Mouse (Mus musculus): ENCODE measurements around the gene Apoo. TPM values are rescaled to one million over a fixed set of nuclear protein-coding genes. Genes with fewer than 3 reads are reported as not detected.
A peak's percentile ranks its signal among the peaks of the same experiment; 100 is the strongest.
"Not testable (repeated sequence)": the region's sequence is repeated elsewhere in the genome, so short reads cannot be mapped to it uniquely, and the experiment has no call there.

Apoo gene
- 9.1 and 12.9 TPM in 2 replicates for polyA plus RNA-seq (2012; rRNA removed)

DNA sequence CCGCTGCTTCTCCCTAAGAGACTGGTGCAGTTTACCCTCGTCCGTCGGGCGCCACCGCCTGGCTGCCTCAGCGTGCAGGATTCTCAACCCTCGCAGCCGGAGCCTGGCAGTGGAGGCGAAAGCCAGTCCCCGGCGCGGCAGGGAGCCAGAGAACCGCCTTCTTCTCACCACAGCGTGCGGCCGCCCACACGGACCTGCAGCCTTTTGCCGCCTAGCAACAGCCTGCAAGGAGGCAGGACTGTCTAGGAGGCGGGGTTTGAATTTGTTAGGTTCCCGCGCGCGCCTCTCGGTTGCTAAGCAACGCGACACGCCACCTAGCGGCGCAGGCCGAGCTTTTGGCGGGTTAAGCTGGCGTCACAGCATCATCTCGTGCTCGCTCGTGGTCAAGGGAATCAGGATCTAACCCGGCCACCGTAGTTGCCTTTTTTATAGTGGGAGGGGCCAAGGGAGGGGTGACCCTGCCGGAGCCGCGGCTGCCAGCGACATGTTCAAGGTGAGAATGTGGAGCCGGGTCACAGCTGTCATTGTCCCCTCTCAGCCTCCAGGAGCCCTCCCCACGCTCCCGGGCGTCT, at the start of gene Apoo, which contains the start of gene Fam90a1b:
Apoo (plus strand) TSS at position 448 of the 572 bp plus-strand sequence.
Fam90a1b (minus strand) TSS at position 108 of the 572 bp plus-strand sequence.
- peak; percentile 70 for DNase-seq (ENCODE audit: low read depth, low spot score)
- WGBS: 18% methylated on average over 46 of the region's 46 CpGs

- no peak for DNase-seq (ENCODE audit: low read depth, low spot score)
- 75% methylated on average over 11 of the region's 11 CpGs for WGBS
Observed at GRCm38 (mm10) chrX:94321036-94321902, 45.6 kb upstream of the Apoo start.

DNA sequence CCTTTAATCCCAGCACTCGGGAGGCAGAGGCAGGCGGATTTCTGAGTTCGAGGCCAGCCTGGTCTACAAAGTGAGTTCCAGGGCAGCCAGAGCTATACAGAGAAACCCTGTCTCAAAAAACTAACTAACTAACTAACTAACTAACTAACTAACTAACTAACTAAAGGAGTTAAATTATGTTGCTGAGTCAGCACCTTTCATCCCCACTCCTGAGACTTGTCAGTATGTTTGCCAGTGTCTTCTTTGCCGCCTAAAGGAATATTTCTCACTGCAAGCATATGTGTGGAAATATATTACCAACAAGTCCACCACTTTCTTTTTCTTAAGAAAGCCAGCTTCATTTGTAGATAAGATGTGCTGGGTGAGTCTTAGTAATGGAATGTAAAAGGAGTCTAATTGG, 23.3 kb upstream of the Apoo start:
- DNase-seq (ENCODE audit: low read depth, low spot score): not testable (repeated sequence)
- WGBS: 86% methylated on average over 4 of the region's 4 CpGs

DNA sequence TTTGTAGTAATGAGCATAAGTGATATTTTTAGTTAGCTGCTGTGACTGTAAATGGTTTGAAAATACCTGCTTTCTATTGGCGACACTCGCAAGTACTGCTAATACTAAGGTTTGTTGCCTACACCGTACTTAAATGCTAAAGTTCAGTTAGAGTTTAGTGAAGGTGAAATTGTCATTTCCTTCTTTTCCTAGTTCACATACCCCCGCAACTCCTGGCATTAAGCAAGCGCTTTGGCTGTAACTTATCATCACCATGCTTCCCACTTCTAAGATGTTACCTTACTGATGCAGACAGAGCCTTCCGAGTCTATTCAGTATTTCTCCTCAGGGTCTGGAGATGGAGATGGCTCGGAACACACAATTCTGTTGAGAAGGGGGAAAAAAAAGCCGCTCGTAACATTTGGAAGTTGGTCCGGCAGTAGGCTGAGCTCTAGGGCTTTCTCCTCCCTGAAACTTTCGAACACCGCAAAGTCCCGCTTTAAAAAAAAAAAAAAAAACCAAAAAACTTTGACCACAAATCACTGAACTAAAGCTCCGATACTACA, 1.5 kb upstream of the Apoo start:
- WGBS: 25% methylated on average over 14 of the region's 14 CpGs
- DNase-seq (ENCODE audit: low read depth, low spot score): no peak

GRCm38 (mm10) chrX:94366029-94366428, 888 bp upstream of the Apoo start:
- DNase-seq (ENCODE audit: low read depth, low spot score): no peak
- WGBS: 26% methylated on average over 16 of the region's 16 CpGs

- WGBS: 17% methylated on average over 17 of the region's 17 CpGs
- no peak for DNase-seq (ENCODE audit: low read depth, low spot score)
Observed at GRCm38 (mm10) chrX:94367248-94367647, 331 bp downstream of the Apoo start.

GRCm38 (mm10) chrX:94378734-94379133, 11.8 kb downstream of the Apoo start:
- 93% methylated on average over 5 of the region's 5 CpGs for WGBS
- DNase-seq (ENCODE audit: low read depth, low spot score): no peak

DNA sequence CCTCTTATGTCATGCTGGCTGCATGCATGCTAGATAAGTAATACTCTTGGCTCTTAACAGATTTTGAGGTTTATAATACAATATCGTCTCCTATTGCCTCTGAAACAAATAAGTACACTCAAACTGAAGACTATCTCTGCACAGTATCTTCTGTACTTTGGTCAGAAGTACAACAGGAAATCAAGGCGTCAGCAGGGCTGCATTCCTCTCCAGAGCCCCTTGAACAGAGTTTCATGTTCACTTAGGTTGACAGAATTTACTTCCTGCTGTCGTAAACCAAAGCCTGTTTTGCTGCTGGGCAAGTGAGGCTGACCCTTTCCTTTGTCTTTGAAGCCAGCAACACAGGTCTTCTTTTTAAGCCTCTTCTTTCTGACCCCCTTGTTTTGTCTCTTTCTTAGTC, 42.1 kb downstream of the Apoo start:
- DNase-seq (ENCODE audit: low read depth, low spot score): no peak

GRCm38 (mm10) chrX:94420210-94420609, 53.3 kb downstream of the Apoo start:
- no peak for DNase-seq (ENCODE audit: low read depth, low spot score)
- 95% methylated on average over 2 of the region's 2 CpGs for WGBS

More for the DNA sequence above, 42.1 kb downstream of the Apoo start:
- WGBS: 27% methylated on average over 3 of the region's 3 CpGs

DNA sequence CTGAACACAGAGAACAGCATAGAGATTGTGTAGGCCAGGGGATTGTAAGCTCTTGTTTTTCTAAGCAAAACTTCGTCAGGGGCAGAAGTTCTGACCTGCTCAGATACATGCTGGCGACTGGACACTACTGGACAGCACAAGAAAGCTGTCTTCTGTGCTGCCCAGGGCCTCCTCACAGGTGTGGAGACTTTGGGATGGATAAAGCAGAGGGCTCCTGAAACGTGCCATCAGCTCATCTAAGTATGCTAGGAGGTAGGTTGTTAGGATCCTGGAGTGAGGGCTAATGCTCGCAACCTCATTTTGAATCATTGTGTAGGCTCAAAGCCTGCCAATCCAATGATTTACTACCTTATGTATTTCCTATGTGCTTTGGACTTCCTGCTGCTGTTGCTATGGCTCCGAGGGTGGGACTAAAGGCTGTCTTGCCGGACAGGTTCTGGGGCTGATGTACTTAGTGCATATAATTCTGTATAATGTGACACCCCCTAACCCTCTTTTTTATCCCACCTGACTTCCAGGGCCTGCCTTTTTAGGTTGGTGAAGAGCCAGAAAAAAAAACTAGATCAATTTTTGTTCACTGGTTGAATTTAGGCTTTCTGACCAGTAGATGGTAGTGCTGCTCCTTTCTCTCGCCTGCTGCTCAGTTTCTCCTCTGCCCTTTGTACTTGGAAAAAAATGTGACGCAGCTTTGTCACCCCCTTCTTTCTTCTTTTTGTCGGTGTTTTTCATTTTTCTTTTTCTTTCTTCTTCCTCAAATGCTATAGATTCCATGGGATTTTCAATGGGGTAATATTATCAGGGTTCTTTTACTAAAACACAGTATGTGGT, 64.8 kb downstream of the Apoo start:
- DNase-seq (ENCODE audit: low read depth, low spot score): peak; percentile 10
- WGBS: 29% methylated on average over 9 of the region's 9 CpGs

DNA sequence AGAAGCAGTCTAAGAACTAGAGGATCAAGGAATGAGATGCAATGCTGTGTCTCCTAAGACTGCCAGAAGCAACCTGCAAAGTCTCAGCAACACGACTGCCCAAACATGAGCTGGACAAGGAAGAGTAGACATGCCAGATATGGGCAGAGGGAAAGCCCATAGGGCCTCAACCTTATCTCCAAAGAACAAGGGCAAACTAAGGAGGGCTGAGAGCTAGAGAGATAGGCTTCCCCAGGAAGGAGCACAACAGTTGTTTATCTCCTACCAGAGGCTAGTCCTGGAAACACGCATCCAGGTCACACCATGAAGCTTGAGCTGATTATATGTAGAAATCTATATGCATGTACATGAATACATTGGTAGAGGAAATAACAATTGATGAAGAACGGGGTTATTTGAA, 78.5 kb downstream of the Apoo start:
- no CpG with 5 or more reads among the region's 3 CpGs for WGBS

DNA sequence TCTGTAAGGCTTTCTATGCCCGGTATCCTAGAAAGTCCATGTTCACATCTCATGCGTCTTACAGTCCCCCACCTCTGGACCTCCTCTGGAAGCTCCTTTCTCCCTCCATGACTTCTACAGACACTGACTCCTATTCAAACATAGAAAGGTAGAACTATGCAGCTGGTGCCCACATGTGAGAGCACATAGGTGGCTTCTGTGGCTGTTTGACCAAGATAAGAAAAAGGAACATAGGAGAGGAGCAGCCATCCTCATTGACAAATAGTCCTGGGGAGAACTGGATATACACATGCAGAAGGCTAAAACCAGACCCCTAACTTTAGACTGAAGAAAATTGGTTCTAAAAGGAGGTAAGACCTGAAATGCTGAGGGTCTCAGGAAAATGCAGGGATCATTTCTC, 79.1 kb downstream of the Apoo start:
- not testable (repeated sequence) for DNase-seq (ENCODE audit: low read depth, low spot score)
- WGBS: 92% methylated on average over 2 of the region's 2 CpGs

More for the DNA sequence above, 78.5 kb downstream of the Apoo start:
- not testable (repeated sequence) for DNase-seq (ENCODE audit: low read depth, low spot score)

DNA sequence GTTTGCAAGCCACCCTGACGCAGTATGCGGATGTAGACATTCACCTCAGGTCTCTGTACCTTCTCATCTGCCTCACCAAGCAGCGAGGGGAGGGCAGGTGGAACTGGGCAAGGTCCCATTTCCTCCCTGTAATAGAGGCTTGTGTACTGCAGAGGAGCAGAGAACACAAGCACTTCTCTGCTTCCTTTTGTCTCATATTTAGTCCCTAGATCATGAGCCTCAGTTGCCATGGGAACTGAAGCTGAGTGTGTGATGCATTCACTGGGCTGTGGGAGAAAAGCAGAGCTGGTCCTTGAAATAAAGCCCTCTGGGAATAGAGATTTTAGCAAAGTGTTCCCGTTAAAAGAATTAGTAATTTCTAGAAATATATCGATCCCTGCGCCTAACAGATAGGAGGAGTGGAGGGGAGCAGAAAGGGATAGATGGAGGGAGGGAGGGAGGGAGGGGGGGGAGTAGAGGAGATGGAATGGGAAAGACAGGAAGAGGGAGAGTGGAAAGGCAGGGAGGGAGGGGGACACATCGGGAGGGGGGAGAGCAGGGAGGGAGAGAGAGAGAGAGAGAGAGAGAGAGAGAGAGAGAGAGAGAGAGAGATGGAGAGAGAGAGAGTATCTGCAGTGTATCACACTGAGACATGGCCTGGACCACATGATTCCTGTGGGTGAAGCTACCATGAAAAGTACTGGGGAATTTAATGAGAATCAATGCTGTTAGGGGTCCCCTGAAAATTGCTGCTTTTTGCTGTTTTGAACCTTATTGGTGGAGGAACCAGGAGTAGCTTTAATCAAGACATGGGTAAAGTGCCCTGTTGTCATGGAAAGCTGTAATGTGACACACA, 83.3 kb downstream of the Apoo start:
- no CpG with 5 or more reads among the region's 7 CpGs for WGBS

GRCm38 (mm10) chrX:94459346-94459745, 92.4 kb downstream of the Apoo start:
- WGBS: 43% methylated on average over 4 of the region's 4 CpGs
- no peak for DNase-seq (ENCODE audit: low read depth, low spot score)

More for the DNA sequence above, 83.3 kb downstream of the Apoo start:
- not testable (repeated sequence) for DNase-seq (ENCODE audit: low read depth, low spot score)

DNA sequence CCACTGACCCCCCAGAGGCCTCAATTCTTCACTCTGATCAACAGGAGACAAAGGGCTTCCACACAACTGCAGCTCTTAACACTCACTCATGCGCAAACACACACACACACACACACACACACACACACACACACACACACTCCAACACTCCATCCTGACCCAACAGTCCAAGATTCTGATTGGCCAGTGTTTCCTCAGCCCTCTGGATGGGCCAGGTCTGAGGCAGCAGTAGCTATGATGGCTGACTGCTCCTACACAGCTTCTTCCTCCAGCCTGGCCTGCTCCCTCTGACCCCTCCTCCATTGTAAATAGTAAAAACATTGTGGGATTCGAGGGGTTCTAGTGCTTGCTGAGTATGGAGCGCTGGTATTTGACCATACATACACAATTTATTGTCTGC, 94.6 kb downstream of the Apoo start:
- 75% methylated on average over 1 of the region's 3 CpGs for WGBS

GRCm38 (mm10) chrX:94462604-94463429, 95.9 kb downstream of the Apoo start:
- not testable (repeated sequence) for DNase-seq (ENCODE audit: low read depth, low spot score)
- WGBS: 57% methylated on average over 1 of the region's 7 CpGs

More for the DNA sequence above, 94.6 kb downstream of the Apoo start:
- DNase-seq (ENCODE audit: low read depth, low spot score): not testable (repeated sequence)
